Mouse (Mus musculus) CH12.LX (cell line): ENCODE data around the gene Slc1a1. TPM values are rescaled to one million over a fixed set of nuclear protein-coding genes. Genes with fewer than 3 reads are reported as not detected.

Experiments used
- DNase-seq: peaks from one replicate; pipeline ENCODE4 v3.0.0-alpha.2; 2013; ENCODE audit errors: extremely low read depth
- H3K27ac ChIP-seq: 2 replicates; pipeline ENCODE4 v1.5.1; 2012; ENCODE audit warnings: low read depth, mild to moderate bottlenecking, control low read depth, moderate library complexity; ENCODE audit not compliant: insufficient read depth
- H3K27me3 ChIP-seq: replicated peaks from 2 replicates; pipeline ENCODE3; 2012; ENCODE audit warnings: inconsistent platforms
- H3K36me3 ChIP-seq, 2 experiments: replicated peaks in 1 of 2; 2 replicates each; pipeline versions ENCODE3 to v1.6.1; 2012; ENCODE audit warnings: inconsistent platforms in 1 of 2, low read length in 1 of 2, mild to moderate bottlenecking in 1 of 2, mixed read lengths in 1 of 2, moderate library complexity in 1 of 2; ENCODE audit not compliant: control insufficient read depth in 1 of 2, insufficient read depth in 1 of 2
- H3K4me1 ChIP-seq, 2 experiments: 2 replicates each; pipeline ENCODE4 v1.6.1; 2012; ENCODE audit warnings: inconsistent platforms in 1 of 2, moderate library complexity in 1 of 2; ENCODE audit not compliant: insufficient read depth in 2 of 2, control insufficient read depth in 1 of 2
- H3K4me2 ChIP-seq: 2 replicates; pipeline ENCODE4 v1.6.1; 2012; ENCODE audit warnings: low read depth, mild to moderate bottlenecking, control low read depth; ENCODE audit not compliant: poor library complexity, insufficient read depth, severe bottlenecking
- H3K4me3 ChIP-seq, 3 experiments: fragments of 150-350 bp in 1 of 3; sonication (generic) in 1 of 3; replicated peaks in 1 of 3; 2 replicates each; pipeline versions ENCODE3 to v1.5.1; 2011 to 2012; ENCODE audit warnings: low read depth in 2 of 3, low read length in 2 of 3, mild to moderate bottlenecking in 2 of 3, moderate library complexity in 2 of 3, control low read depth in 1 of 3, improper control_type of control experiment in 1 of 3, inconsistent platforms in 1 of 3, mixed read lengths in 1 of 3; ENCODE audit not compliant: poor library complexity in 1 of 3
- H3K79me2 ChIP-seq: replicated peaks from 2 replicates; pipeline ENCODE4 v1.6.1; 2012; ENCODE audit warnings: mild to moderate bottlenecking, moderate library complexity; ENCODE audit not compliant: control insufficient read depth, poor library complexity, insufficient read depth, severe bottlenecking; ENCODE audit errors: extremely low read depth
- H3K9ac ChIP-seq: 2 replicates; pipeline ENCODE4 v1.6.1; 2012; ENCODE audit warnings: low read depth, mild to moderate bottlenecking, control low read depth, moderate library complexity; ENCODE audit not compliant: insufficient read depth
- H3K9me3 ChIP-seq: replicated peaks from 2 replicates; pipeline ENCODE3; 2012; ENCODE audit warnings: low read length, inconsistent platforms, mixed read lengths
- BHLHE40 ChIP-seq: IDR thresholded peaks from 2 replicates; pipeline ENCODE4 v1.6.1; 2011; ENCODE audit warnings: mild to moderate bottlenecking, low read depth, low read length, improper control_type of control experiment
- CHD2 ChIP-seq: IDR thresholded peaks from 2 replicates; pipeline ENCODE4 v1.6.1; 2011; ENCODE audit warnings: low read length, improper control_type of control experiment
- E2F4 ChIP-seq: IDR thresholded peaks from 2 replicates; pipeline ENCODE4 v1.6.1; 2011; ENCODE audit warnings: low read depth, low read length, improper control_type of control experiment; ENCODE audit not compliant: insufficient replicate concordance
- ELF1 ChIP-seq: IDR thresholded peaks from 2 replicates; pipeline ENCODE4 v1.6.1; 2014; ENCODE audit warnings: low read depth, mild to moderate bottlenecking, inconsistent platforms, low read length, improper control_type of control experiment
- EP300 ChIP-seq: IDR thresholded peaks from 2 replicates; pipeline ENCODE4 v1.6.1; 2011; ENCODE audit warnings: low read length, improper control_type of control experiment
- MAX ChIP-seq: IDR thresholded peaks from 2 replicates; pipeline ENCODE4 v1.6.1; 2011; ENCODE audit warnings: low read length, improper control_type of control experiment
- MXI1 ChIP-seq: IDR thresholded peaks from 2 replicates; pipeline ENCODE4 v1.6.1; 2011; ENCODE audit warnings: mild to moderate bottlenecking, low read depth, low read length, improper control_type of control experiment
- MYC ChIP-seq: IDR thresholded peaks from 2 replicates; pipeline ENCODE4 v1.6.1; 2011; ENCODE audit warnings: low read depth, mild to moderate bottlenecking, improper control_type of control experiment, low read length
- NELFE ChIP-seq: IDR thresholded peaks from 2 replicates; pipeline ENCODE4 v1.6.1; 2011; ENCODE audit warnings: low read depth, low read length, improper control_type of control experiment
- NRF1 ChIP-seq: IDR thresholded peaks from 2 replicates; pipeline ENCODE4 v1.6.1; 2014; ENCODE audit warnings: low read depth, mild to moderate bottlenecking, inconsistent platforms, low read length, improper control_type of control experiment, moderate library complexity
- POLR2AphosphoS2 ChIP-seq: IDR thresholded peaks from 2 replicates; pipeline ENCODE4 v1.6.1; 2011; ENCODE audit warnings: low read depth, low read length, improper control_type of control experiment
- RAD21 ChIP-seq: IDR thresholded peaks from 2 replicates; pipeline ENCODE4 v1.6.1; 2011; ENCODE audit warnings: low read depth, mild to moderate bottlenecking, low read length, improper control_type of control experiment, moderate library complexity
- TBP ChIP-seq: conservative IDR thresholded peaks from 2 replicates; pipeline ENCODE4 v1.6.1; 2011; ENCODE audit warnings: low read depth, low read length, improper control_type of control experiment
- USF1 ChIP-seq: IDR thresholded peaks from 2 replicates; pipeline ENCODE4 v1.6.1; 2014; ENCODE audit warnings: low read depth, mild to moderate bottlenecking, inconsistent platforms, low read length, improper control_type of control experiment
- ZKSCAN1 ChIP-seq: IDR thresholded peaks from 2 replicates; pipeline ENCODE4 v1.6.1; 2012; ENCODE audit warnings: low read depth, inconsistent platforms, low read length, improper control_type of control experiment, borderline replicate concordance
- ZMIZ1 ChIP-seq: IDR thresholded peaks from 2 replicates; pipeline ENCODE4 v1.6.1; 2012; ENCODE audit warnings: low read depth, mild to moderate bottlenecking, inconsistent platforms, low read length, improper control_type of control experiment
- ZNF384 ChIP-seq: IDR thresholded peaks from 2 replicates; pipeline ENCODE4 v1.6.1; 2012; ENCODE audit warnings: low read depth, low read length, improper control_type of control experiment, inconsistent platforms
- dilution Hi-C: fragments of 300-500 bp; cut with MboI; formaldehyde crosslinking; loops from 2 replicates; pipeline ENCODE4 v1.14.3; 2020; ENCODE audit warnings: low sequenced_read_pairs; ENCODE audit not compliant: extremely low pct_unique_long_range_greater_than_20kb, extremely low pct_ligation_motif_present
- in situ Hi-C: fragments of 300-500 bp; cut with MboI; formaldehyde crosslinking; loops from 3 replicates; pipeline ENCODE4 v1.14.3; 2019; ENCODE audit warnings: low sequenced_read_pairs, low pct_ligation_motif_present, low pct_unique_long_range_greater_than_20kb, mixed read lengths
- polyA plus RNA-seq: library from polyadenylated mRNA; unstranded; fragments of >175 nt; gene quantifications from 2 replicates; pipeline ENCODE4 v1.2.1, GENCODE M21; 2012; ENCODE audit warnings: low read depth; ENCODE audit not compliant: insufficient read length
- total RNA-seq, 2 experiments: library from RNA; depleted of rRNA; stranded (reverse); fragments of 300-350 nt in 1 of 2; fragments of >200 nt in 1 of 2; gene quantifications; 2 replicates each; pipeline ENCODE4 v1.2.3; 2012 to 2014

Gene Slc1a1
- total and polyA plus RNA-seq, 3 experiments = 0.20 to 1.1 (median 0.95) TPM

DNA sequence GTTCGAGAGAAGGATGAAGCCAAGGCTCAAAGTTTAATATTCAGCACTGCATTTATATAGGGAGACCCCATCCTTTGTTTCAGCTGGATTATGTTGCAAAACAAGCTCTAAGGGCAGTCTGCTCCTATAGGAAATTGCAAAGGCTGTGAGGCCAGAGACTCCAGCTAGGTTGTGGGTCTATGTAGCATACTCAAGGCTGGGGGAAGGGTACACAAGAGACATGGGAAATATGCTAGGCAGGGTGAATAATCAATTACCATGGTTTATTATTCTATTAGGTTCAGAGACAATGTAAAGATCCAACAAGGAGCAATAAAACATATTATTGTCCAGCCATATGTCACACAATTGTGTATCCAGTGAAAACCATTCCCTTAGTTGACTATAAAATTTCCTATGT, 57.0 kb downstream of the Slc1a1 start:
- H3K36me3 ChIP-seq = no peaks in the 10 kb centered on the region
- no peak overlapping the region for H3K4me2 ChIP-seq
- no peaks in the 10 kb centered on the region for H3K27me3 ChIP-seq
- dilution Hi-C loops = no loop called here
- no peak overlapping the region for H3K27ac ChIP-seq
- no peak overlapping the region for H3K4me3 ChIP-seq
- peaks cover 0 to 5% of the 10 kb centered on the region in 2 experiments; a peak in 1 of 4 replicates for H3K4me1 ChIP-seq
- TF ChIP-seq MXI1 = no peak
- no peak for TF ChIP-seq BHLHE40
- no peak for TF ChIP-seq USF1
- no peak for TF ChIP-seq NRF1
- TF ChIP-seq TBP = no peak
- TF ChIP-seq NELFE = no peak
- TF ChIP-seq RAD21 = no peak
- TF ChIP-seq ZKSCAN1 = no peak
- TF ChIP-seq MAX = no peak
- TF ChIP-seq CHD2 = no peak
- no peak for TF ChIP-seq E2F4
- TF ChIP-seq ZMIZ1 = no peak
- TF ChIP-seq ZNF384 = no peak
- TF ChIP-seq EP300 = no peak
- no peak for TF ChIP-seq ELF1
- H3K79me2 ChIP-seq = no peaks in the 10 kb centered on the region
- in situ Hi-C loops = no loop called here
- H3K9me3 ChIP-seq = no peaks in the 10 kb centered on the region
- DNase-seq = no peak
- no peak overlapping the region for H3K9ac ChIP-seq

GRCm38 (mm10) chr19:28896639-28897038, 61.8 kb downstream of the Slc1a1 start:
- dilution Hi-C loops = no loop called here

GRCm38 (mm10) chr19:28897497-28897896, 62.6 kb downstream of the Slc1a1 start:
- Histone ChIP-seq H3K4me2 (no peak overlapping the region), H3K9me3 (no peaks in the 10 kb centered on the region), H3K79me2 (no peaks in the 10 kb centered on the region), H3K4me3 (no peak overlapping the region), H3K4me1 (peaks cover 0 to 5% of the 10 kb centered on the region in 2 experiments; a peak in 1 of 4 replicates), H3K27ac (no peak overlapping the region), H3K27me3 (no peaks in the 10 kb centered on the region), H3K36me3 (no peaks in the 10 kb centered on the region), H3K9ac (no peak overlapping the region)
- no peak for DNase-seq
- dilution Hi-C loops (no loop called here), in situ Hi-C loops (no loop called here)
- TF ChIP-seq RAD21 = no peak
- TF ChIP-seq TBP = no peak
- TF ChIP-seq MYC = no peak

More at GRCm38 (mm10) chr19:28896639-28897038, 61.8 kb downstream of the Slc1a1 start:
- Histone ChIP-seq H3K4me3 (no peak overlapping the region), H3K79me2 (no peaks in the 10 kb centered on the region), H3K9me3 (no peaks in the 10 kb centered on the region), H3K4me2 (no peak overlapping the region), H3K27me3 (no peaks in the 10 kb centered on the region), H3K9ac (no peak overlapping the region), H3K36me3 (no peaks in the 10 kb centered on the region), H3K27ac (no peak overlapping the region), H3K4me1 (peaks cover 0 to 5% of the 10 kb centered on the region in 2 experiments; a peak in 1 of 4 replicates)
- in situ Hi-C loops = no loop called here
- DNase-seq = no peak
- TF ChIP-seq POLR2AphosphoS2 = no peak
